Mouse (Mus musculus) bone marrow, adult 2 months (tissue): ENCODE measurements at regions not wholly inside any gene's neighbourhood (a gene's known extent, or its start where the extent isn't known, plus 50 kb on each side); places are given as distances from the start of the nearest gene placed in this dataset.

Experiments used
- H3K27ac ChIP-seq: fragments of 200-500 bp; 2 replicates; pipeline ENCODE4 v1.5.1; 2012; ENCODE audit warnings: low read depth, mild to moderate bottlenecking, control low read depth, inconsistent platforms, low read length; ENCODE audit not compliant: control insufficient read depth, poor library complexity, insufficient read depth
- H3K4me1 ChIP-seq: fragments of 200-500 bp; 2 replicates; pipeline ENCODE4 v1.6.1; 2011; ENCODE audit warnings: low read length; ENCODE audit not compliant: control insufficient read depth, insufficient read depth
- H3K4me3 ChIP-seq: fragments of 200-500 bp; replicated peaks from 2 replicates; pipeline ENCODE3; 2011; ENCODE audit warnings: mild to moderate bottlenecking, low read depth, low read length, control low read depth; ENCODE audit not compliant: control insufficient read depth
- CTCF ChIP-seq: fragments of 200-500 bp; IDR thresholded peaks from 2 replicates; pipeline ENCODE4 v1.5.1; 2011; ENCODE audit warnings: low read length, control low read depth; ENCODE audit not compliant: control insufficient read depth, insufficient read depth
- POLR2A ChIP-seq: fragments of 200-500 bp; IDR thresholded peaks from 2 replicates; pipeline ENCODE4 v1.6.1; 2011; ENCODE audit warnings: low read depth, mild to moderate bottlenecking, control low read depth, low read length, borderline replicate concordance; ENCODE audit not compliant: control insufficient read depth
- WGBS: fragments of 180-500 bp; shearing (Covaris S2); methylation state at CpG from one replicate; pipeline ENCODE4 v1.1.7; 2018; 5-methylcytosine and 5-hydroxymethylcytosine counted together

- Histone ChIP-seq H3K4me3 (no peak overlapping the region), H3K27ac (no peak overlapping the region), H3K4me1 (peaks cover 1% of the 10 kb centered on the region)
- 53% methylated on average over 2 of the region's 2 CpGs for WGBS
- TF ChIP-seq POLR2A (no peak), CTCF (no peak)
These were observed 191.0 kb downstream of the Sox4 start for GRCm38 (mm10) chr13:28762555-28762954.

- Histone ChIP-seq H3K4me1 (peaks cover 1% of the 10 kb centered on the region), H3K27ac (no peak overlapping the region), H3K4me3 (no peak overlapping the region)
- TF ChIP-seq CTCF (no peak), POLR2A (no peak)
- 41% methylated on average over 3 of the region's 3 CpGs for WGBS
These were observed 194.5 kb downstream of the Sox4 start for GRCm38 (mm10) chr13:28759026-28759425.

DNA sequence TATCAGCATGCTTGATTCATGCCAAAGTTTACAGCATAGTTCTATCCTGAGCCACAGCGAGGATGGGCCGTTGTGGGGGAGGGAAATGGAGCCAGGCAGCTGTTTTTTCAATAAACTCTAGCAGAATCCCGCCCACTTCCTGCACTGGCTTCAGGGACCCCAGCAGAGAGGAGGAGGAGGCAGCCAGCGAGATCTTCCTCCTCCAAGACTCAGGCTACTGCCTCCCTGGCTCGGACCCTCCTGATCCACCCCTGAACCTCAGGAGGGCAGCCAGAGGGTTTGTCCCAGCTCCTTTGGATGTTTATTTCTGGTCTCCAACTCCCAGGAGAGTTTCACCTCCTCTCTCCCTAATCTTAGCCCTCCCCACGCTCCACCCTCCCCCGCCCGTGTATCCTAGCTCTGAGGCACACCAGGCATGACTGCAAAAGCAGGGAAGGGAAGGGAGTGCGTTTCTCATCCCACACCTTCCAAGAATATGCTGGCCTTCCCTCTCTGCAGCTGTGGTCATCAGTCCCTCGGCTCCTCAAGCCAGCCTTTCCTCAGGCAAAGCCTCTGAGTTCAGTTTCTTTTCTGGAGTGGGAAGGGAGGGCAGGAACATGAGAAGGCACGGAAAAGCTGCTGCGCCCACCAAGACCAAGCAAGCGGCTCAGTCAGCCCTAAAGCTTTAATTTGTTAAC lies 195.5 kb downstream of the Sox4 start:
- 5% methylated on average over 13 of the region's 13 CpGs for WGBS
- peaks cover 1% of the 10 kb centered on the region for H3K4me1 ChIP-seq
- peak overlapping the region; percentile 49 for H3K4me3 ChIP-seq
- 0 out of 2 replicates have a peak, but pooled peaks have one; percentile 40 for TF ChIP-seq POLR2A
- no peak for TF ChIP-seq CTCF
- peak overlapping the region; percentile 76 for H3K27ac ChIP-seq

DNA sequence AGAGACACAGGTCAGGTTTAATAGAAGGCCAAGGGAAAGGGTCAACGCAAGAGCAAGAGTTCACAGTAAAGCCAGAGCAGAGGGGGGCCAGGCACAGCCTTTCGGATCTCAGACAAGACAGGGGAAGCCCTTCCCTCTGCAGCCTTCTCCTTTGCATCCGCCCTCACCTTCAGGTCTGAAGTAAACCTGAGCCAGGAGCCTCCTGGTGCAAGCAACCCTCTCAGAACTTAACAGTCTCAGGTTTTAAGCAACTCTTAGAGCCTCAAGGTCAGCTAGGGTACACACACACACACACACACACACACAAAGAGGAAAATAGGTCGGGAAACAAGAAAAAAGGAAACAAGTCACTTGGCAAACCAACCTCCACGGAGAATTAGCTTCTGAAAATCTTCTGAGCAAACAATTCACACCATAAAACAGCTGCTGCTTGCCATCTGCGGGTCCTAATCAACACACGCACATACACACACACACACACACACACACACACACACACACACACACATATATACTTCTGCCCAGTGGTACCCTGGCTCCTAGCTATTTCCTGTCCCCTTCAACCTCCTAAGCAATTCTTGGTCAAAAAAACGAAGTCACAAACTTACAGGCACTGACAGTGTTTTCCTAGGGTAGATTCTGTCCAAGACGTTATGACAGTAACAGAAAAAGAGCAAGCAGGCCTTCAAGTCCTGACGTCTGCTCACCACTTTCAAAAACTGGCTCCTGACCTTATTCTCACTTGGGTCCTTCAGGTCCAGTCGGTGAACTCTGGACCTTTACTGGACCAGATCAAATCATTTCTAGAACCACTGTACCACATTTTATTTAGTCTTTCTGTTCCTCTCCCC lies 196.4 kb downstream of the Sox4 start:
- H3K4me1 ChIP-seq: peaks cover 1% of the 10 kb centered on the region
- WGBS: 17% methylated on average over 11 of the region's 11 CpGs
- peak overlapping the region; percentile 59; the same call in 1 of the 2 replicates for H3K27ac ChIP-seq
- H3K4me3 ChIP-seq: no peak overlapping the region
- no peak for TF ChIP-seq CTCF
- no peak for TF ChIP-seq POLR2A

- Histone ChIP-seq H3K4me1 (peaks cover 1% of the 10 kb centered on the region), H3K4me3 (no peak overlapping the region), H3K27ac (no peak overlapping the region)
- 43% methylated on average over 5 of the region's 5 CpGs for WGBS
- TF ChIP-seq CTCF: no peak
- no peak for TF ChIP-seq POLR2A
These were observed 199.3 kb downstream of the Sox4 start for GRCm38 (mm10) chr13:28754207-28754606.

- Histone ChIP-seq H3K27ac (no peak overlapping the region), H3K4me3 (no peak overlapping the region), H3K4me1 (no peaks in the 10 kb centered on the region)
- TF ChIP-seq POLR2A: no peak
- no peak for TF ChIP-seq CTCF
- 48% methylated on average over 11 of the region's 11 CpGs for WGBS
These were observed 202.4 kb downstream of the Sox4 start for GRCm38 (mm10) chr13:28750949-28751692.

GRCm38 (mm10) chr13:28740158-28740670 lies 213.3 kb downstream of the Sox4 start:
- 65% methylated on average over 7 of the region's 7 CpGs for WGBS
- H3K27ac ChIP-seq: no peak overlapping the region
- TF ChIP-seq POLR2A: no peak
- no peak for TF ChIP-seq CTCF
- H3K4me3 ChIP-seq: no peak overlapping the region
- no peaks in the 10 kb centered on the region for H3K4me1 ChIP-seq
